Mouse (Mus musculus): ENCODE measurements around the gene Qrsl1.

DNA sequence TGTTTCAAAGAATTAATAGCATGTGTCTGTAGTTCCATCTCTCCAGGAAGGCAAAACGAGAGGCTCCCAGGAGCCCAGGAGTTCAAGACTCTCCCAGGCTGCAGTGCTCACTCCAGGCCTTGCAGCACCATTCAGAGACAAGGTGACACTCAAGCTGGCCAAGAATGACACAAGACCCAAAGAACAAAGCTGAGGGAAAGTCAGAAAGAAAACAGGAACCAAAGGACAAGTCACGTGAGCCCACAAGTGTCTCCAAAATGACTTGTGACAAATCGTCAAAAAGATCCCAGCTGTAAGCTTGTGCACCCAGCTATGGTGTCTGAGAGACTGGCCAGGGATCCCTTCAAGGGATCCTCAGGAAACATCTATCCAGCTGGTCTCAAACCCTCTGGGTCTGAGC, 52.1 kb downstream of the Qrsl1 start:
- TF ChIP-seq POLR2A (IDR thresholded peaks at IDR 0.05; ENCODE audit: insufficient read length, low read depth) (no peak), USF1 (IDR thresholded peaks at IDR 0.05; ENCODE audit: low read depth) (no peak), MAX (IDR thresholded peaks at IDR 0.05; ENCODE audit: low read depth) (no peak), E2F4 (IDR thresholded peaks at IDR 0.05; ENCODE audit: insufficient read depth) (no peak), MYOG (IDR thresholded peaks at IDR 0.05; ENCODE audit: control insufficient read depth in 1 of 3, insufficient read depth in 1 of 3, insufficient read length in 2 of 3, low read depth in 2 of 3) (no peak), POLR2AphosphoS2 (IDR thresholded peaks at IDR 0.05; ENCODE audit: insufficient read length, low read depth) (no peak), CEBPB (IDR thresholded peaks at IDR 0.05; ENCODE audit: insufficient read depth, poor library complexity, severe bottlenecking) (no peak), MYOD1 (IDR thresholded peaks at IDR 0.05; ENCODE audit: control insufficient read depth in 1 of 3, insufficient read length in 2 of 3, low read depth in 2 of 3) (no peak), TCF12 (IDR thresholded peaks at IDR 0.05; ENCODE audit: insufficient read depth, poor library complexity, severe bottlenecking) (no peak)

All from myocyte (in vitro differentiated cells).